Mouse (Mus musculus) urinary bladder, adult 2 months (tissue): ENCODE data around the gene Npat. TPM values are rescaled to one million over a fixed set of nuclear protein-coding genes. Genes with fewer than 3 reads are reported as not detected.
A peak's percentile ranks its signal among the peaks of the same experiment; 100 is the strongest.

Experiments
- DNase-seq: peaks from one replicate; pipeline ENCODE4 v3.0.0; 2022; ENCODE audit warnings: low spot score
- polyA plus RNA-seq: library from polyadenylated mRNA; depleted of rRNA; stranded (reverse); fragments of >200 nt; gene quantifications from 2 replicates; pipeline ENCODE4 v1.2.3, GENCODE M21; 2012; rRNA removed

The Npat gene
- 7.0 and 7.6 TPM in 2 replicates for polyA plus RNA-seq

- peak; percentile 97 for DNase-seq
Observed at GRCm38 (mm10) chr9:53536558-53537320, at the start of gene Npat, which contains the start of gene Atm. Npat (plus strand) TSS chr9:53537047. Atm (minus strand) TSS chr9:53536740.

GRCm38 (mm10) chr9:53508053-53508452 is 28.8 kb upstream of the Npat start:
- no peak for DNase-seq

GRCm38 (mm10) chr9:53514091-53514490 is 22.8 kb upstream of the Npat start:
- no peak for DNase-seq

DNA sequence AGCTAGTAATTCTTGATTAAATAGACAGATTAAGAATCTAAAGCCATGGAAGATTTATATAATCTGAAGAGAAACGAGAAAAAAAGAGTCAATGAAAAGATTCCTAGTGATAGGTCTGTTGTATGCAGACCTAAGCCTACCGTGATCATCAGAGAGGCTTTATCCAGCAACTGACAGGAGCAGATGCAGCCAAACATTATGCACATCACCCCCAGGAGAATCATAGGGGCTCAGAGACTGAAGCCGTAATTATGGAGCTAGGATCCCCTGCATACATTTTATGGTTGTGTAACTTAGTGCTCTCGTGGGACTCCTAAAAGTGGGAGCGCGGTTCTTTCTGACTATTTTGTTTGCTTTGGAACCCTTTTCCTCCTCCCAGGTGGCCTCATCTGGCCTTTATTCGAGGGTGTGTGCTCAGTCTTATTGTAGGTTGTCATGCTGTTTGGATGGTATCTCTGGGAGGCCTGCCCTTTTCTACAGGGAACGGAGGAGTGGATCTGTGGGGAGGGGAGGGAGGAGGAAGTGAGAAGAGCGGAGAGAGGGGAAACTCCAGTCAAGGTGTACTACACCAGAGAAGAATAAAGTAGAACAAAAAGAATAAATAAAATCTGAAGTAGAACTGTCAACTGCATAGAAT is 19.4 kb upstream of the Npat start:
- no peak for DNase-seq

- no peak for DNase-seq
Observed at GRCm38 (mm10) chr9:53535416-53536320, 1.2 kb upstream of the Npat start.

- DNase-seq: no peak
Observed at GRCm38 (mm10) chr9:53537336-53537965, 604 bp downstream of the Npat start.

- DNase-seq: no peak
Observed at GRCm38 (mm10) chr9:53570662-53571061, 33.8 kb downstream of the Npat start.

DNA sequence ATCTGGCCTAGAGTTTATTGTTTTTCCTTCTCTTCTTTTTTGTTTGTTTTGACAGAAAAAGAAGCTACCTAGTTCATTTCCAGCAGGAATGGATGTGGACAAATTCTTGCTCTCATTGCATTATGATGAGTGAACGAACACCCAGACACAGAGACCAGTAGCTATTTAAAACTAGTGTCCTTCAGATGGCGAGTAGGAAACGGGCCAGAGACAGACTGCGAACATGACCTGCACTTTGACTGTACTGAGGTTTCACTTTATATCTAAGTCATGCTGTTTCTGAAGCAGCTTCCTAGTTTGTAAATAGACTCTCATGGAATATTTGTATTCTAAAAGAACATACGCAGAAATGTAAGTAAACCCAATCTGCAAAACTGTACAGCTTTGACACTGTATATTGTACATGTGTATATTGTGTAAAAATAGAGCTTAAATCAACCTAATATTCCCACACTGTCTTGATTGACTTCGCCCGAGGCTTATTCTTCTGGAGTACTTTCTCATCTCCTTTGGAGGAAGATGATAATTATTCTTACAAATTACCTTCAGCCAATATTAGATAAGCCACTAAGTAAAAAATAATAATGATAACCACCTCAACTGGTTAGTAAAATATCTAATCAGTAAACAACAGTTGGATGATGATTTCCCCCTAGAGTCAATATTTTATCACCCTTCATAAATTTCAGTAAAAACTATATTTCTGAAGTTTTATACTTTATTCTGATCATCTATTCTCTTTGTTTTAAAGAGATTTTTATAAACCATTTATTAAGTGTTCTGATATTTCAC is 35.9 kb downstream of the Npat start:
- DNase-seq: no peak

DNA sequence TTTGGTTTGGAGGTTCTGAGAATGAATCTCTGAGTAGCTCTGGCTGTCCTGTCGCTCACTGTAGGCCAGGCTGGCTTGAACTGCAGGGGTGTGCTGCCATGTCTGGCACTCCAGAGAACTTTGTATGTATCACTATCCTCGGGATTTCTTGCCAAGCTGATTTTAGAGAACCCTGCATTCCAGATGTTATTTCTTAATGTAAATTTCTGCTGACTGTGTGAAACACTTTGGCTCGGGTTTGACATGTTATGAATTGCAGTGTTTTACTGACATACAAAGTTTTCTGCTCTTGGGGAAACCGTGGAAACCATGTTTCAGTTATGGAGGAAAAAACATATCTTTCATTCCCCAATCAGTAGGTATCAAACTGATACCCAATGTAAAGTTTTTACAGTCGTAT is 38.9 kb downstream of the Npat start:
- no peak for DNase-seq

GRCm38 (mm10) chr9:53581870-53582269 is 45.0 kb downstream of the Npat start:
- DNase-seq: no peak

- DNase-seq: peak; percentile 33
Observed at GRCm38 (mm10) chr9:53594764-53595163, 57.9 kb downstream of the Npat start.

DNA sequence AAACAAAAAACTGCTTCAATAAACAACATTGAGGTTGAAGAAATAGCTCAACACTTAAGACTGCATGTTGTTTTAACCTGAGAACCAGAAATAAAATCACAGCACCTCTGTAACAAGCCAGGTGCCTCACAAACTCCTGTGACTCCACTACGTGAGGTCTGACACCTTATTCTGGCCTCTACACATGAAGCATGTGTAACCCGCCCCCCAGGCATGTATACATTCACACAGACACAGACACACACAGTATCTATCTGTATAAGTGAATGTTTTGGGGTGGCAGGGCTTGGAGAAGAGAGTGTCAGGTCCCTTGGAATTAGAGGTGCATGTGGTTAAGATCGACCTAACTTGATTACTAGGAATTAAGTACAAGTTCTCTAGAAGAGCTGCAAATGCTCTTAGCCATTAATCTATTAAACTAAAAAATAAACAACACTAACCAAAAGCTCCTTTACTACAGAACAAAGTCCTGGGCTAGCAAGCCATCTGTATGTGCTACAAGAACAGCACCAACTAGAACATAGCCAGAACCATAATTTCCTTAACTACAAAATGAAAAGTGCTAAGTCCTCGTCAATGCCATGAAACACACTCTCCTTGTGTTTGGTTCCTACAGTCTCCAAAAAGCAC is 60.2 kb downstream of the Npat start:
- no peak for DNase-seq

- DNase-seq: no peak
Observed at GRCm38 (mm10) chr9:53598631-53599030, 61.8 kb downstream of the Npat start.

DNA sequence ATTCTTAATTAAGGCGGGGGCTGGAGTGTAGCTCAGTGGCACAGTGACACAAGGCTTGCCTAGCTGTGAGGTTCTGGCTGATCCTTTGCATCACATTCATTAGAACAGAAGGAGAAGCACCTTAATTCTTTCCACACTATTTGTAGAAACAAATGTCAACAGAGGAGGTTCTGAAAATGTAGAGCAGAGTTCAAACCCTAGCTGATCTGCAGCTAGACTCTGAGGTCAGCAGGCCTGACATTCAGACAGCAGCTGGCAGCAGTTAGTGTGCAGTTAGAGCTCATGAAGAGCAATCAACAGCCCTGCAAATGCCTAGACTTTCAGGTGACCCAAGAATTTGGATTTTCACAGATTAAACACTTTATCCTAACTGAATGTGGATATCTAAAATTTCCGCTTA is 64.7 kb downstream of the Npat start:
- DNase-seq: no peak

DNA sequence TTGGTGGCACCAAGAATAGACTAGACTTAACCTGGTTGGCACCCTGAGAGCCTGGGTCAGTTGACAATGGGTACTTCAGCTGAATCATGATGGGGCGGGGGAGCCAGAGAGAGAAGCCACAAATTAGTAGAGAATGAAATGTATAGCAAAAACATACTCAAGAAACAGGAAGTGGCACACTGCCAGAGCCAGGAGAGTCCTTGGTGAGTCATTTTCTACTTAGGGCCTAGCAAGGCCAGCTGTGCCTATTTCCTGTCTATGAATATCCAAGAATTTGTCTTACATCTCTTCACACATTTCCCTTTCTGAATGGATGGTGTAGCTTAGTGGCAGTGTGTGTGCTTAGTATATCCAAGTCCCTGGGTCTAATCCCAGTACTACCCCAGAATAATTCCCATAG is 66.5 kb downstream of the Npat start:
- no peak for DNase-seq

GRCm38 (mm10) chr9:53603849-53604248 is 67.0 kb downstream of the Npat start:
- no peak for DNase-seq

GRCm38 (mm10) chr9:53604954-53605353 is 68.1 kb downstream of the Npat start:
- DNase-seq: no peak

- no peak for DNase-seq
Observed at GRCm38 (mm10) chr9:53607192-53607591, 70.3 kb downstream of the Npat start.

- no peak for DNase-seq
Observed at GRCm38 (mm10) chr9:53607816-53608215, 71.0 kb downstream of the Npat start.

DNA sequence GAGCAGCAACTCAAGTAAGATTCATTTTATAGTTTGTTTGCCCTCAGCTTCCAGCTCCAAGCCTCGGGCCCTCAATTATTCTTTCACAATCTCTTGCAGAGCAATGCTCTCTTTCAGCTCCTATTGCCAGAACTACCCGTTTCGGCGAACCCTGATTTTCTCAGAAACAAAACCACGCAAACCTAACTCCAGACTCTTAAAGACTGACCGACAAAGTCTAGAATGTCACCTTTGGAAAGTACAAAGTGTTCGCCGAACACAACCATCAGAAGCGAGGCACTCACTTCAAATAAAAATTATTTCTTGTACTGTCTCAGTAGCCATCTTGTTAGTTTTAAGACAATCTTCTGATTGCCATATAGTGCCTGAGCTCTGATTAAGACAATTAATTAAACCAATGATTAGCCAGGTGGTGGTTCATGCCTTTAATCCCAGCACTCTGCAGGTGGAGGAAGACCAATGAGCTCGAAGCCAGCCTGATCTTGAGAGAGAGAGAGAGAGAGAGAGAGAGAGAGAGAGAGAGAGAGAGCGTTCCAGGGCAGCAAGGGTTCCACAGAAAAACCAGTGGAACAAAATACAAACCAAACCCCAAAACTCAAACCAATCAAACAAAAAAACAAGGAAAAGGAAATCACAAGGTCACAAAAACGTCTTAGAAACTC is 72.6 kb downstream of the Npat start:
- no peak for DNase-seq
